Mouse (Mus musculus) ZHBTc4 (cell line): Measurements from ENCODE around the gene 4933430I17Rik.
"Not testable (repeated sequence)": the region's sequence is repeated elsewhere in the genome, so short reads cannot be mapped to it uniquely, and the experiment has no call there.

ENCODE experiments used
- DNase-seq: peaks from one replicate; pipeline ENCODE4 v3.0.0-alpha.2; 2011; ENCODE audit warnings: low read depth, low spot score

Gene 4933430I17Rik

DNA sequence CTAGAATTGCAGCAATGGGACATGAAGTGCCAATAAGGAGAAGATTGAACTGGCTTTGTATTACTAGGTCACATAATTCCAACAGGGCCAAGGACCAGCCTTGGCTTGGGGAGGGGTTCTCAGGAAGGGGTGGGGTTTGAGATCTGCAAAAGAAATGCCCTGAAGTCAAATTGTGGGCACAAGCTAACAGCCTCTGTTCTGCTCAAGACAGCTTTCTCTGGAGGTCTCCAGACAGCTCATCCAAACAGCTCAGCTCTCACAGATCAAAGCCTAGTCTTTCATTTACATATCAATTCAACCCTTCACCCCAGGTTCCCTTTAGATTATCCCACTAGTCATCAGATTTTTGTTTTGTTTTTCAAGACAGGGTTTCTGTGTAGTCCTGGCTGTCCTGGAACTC is 19.6 kb downstream of the 4933430I17Rik start:
- DNase-seq: peak; percentile 62

DNA sequence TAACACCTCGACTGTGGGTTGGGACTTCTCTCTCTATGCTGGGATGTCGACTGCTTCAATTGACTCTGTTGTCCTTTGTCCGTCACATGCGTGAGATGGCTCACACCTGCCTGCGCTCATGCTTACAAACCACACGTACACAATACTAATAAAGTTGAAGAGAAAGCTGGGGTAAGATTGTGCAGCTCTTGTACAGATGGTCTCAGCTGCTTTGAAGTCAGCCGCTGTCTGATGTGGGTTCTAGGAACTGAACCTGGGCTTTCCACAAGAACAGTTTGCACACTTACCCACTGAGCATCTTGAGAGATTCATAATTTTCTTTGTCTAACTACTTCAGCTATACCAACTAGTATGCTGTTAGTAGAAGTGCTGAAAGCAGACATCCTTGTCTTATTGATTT is 26.8 kb downstream of the 4933430I17Rik start:
- DNase-seq: no peak

DNA sequence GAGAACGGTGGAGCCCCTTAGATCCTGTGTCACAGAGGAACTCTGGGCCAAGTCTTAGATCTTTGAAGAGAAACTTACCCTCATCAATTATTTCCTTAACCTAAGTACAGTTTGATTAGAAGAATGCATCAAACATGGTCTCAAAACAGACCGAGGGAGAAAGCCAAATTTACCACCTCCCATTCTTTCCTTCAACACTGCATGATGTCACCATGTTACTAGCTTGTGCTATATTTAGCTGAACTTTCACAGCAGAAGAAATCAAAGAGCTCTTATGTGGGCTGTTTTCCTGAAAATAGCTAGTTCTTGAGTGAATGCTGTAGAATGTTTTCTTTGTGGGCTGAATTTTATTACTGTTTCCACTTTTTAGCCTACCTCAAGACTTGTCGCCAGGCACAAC is 32.3 kb downstream of the 4933430I17Rik start:
- no peak for DNase-seq

DNA sequence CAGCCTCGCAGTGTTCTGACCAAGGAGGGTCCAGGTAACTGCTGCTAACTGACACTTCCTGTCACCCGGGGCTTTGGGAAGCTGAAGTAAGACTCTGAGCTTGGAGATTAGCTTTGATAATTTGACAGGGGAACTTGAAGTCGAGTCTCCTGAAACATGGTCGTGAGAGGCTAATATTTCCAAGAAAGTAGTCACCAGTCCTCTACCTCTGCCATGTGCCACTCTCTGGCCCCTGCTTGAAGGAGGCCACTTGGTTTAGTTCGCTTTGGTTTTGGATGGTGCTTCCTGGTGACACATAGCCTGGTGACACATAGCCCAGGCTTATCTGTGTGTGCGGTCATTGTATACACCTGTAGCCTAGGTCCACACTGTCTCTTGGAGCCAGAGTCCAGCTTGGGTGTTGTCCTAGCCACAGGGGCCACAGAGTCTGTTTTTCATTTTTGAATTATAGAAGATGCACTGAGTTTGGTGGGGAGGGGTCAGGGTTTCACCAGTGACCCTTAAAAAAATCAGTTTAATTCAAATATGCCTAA is 34.7 kb downstream of the 4933430I17Rik start, which contains the start of gene Rgs3:
Gene Rgs3, plus strand, starts transcription at position 51 of the 533 bp plus-strand sequence.
- DNase-seq: no peak

DNA sequence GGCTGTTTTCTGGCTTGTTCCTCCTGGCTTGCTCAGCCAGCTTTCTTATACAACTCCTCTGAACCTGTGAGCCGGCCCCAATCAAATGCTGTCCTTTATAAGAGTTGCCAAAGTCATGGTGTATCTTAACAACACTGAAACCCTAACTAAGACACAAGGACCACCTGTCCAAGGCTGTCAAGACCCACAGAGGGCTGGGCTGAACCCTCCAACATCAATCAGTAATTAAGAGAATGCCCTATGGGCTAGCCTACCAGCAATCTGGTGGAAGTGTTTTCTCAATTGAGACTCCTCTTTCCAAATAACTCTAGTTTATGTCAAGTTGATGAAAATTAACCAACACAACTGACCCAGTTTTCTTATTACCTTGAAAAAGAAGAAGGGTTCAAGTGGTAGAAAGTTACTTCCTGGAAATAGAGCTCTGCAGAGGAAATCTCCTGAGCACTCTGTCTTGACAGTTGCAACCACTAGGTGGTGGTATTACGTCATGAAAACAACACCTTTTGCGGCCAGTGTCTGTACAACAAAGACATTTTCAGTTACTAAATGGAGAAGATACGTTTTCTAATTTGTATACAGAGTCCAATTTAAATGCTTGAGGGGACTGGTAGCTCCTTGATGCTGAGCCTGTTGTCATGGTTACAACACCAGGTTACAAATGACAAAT is 35.9 kb downstream of the 4933430I17Rik start:
- DNase-seq: peak; percentile 81

GRCm38 (mm10) chr4:62561630-62562001 is 36.4 kb downstream of the 4933430I17Rik start:
- no peak for DNase-seq

- no peak for DNase-seq
Measured at GRCm38 (mm10) chr4:62562006-62562405, 36.8 kb downstream of the 4933430I17Rik start.

- no peak for DNase-seq
Measured at GRCm38 (mm10) chr4:62566530-62566929, 41.4 kb downstream of the 4933430I17Rik start.

- DNase-seq: no peak
Measured at GRCm38 (mm10) chr4:62567696-62568095, 42.5 kb downstream of the 4933430I17Rik start.

- no peak for DNase-seq
Measured at GRCm38 (mm10) chr4:62568359-62568758, 43.2 kb downstream of the 4933430I17Rik start.

DNA sequence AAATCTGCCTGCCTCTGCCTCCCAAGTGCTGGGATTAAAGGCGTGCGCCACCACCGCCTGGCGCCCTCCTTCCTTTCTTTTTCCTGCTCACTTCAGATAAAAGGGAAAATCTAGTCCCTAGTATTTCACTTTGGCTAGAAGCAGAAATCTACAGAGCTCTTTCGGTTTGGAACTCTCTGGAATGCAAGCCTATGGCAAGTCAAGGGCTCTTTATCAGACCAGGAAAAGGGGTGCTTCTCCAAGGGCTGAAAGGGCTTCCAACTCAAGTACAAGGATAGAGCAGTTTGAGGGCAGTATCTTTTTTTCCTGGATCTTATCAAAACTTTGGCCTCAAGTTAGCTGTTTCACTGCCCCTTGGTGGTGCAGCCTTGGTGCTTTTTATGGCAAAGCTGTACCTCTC is 44.4 kb downstream of the 4933430I17Rik start:
- DNase-seq: no peak

GRCm38 (mm10) chr4:62570029-62570428 is 44.9 kb downstream of the 4933430I17Rik start:
- DNase-seq: no peak

DNA sequence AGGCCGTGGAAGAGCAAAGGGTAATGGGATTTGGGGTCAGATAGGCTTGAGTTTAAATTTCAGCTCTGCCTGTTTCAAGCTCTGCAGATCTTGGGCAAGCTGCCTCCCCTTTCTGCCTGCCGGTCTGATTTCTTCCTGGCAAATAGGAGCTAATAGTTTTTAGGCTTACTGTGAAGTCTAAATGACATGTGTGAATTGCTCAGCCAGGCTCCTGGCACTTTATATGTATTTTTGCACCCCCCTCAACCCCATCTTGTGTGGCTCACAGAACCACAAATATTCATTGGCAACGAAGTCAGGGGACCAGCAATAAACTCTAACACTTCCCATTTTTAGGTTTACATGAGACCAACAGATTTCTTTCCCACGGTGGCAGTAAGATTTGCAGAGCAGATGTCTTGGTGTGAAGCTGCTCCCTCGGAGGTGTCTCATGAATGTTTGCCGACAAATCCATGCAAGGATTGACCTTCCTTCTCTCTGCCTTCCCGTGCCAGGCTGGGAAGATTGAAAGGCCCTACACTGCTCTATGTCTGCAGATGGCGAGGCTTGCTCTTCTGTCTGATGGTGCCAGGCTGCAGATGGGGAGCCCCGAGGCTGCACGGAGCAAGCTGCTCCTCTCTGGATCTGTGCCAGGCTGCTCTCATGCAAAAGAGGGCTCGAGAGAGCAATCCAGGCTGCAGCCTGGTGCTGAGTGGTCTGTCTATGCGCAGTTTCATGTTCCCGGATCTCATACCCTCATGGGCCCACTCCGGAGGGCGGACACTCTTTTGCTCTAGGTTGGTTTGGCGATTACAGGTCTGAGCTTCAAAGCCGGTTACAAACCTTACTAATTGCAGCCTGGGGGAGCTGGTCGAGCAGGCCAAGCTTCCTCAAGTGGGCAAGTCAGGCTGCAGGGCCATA is 57.4 kb downstream of the 4933430I17Rik start:
- DNase-seq: peak; percentile 35

- DNase-seq: peak; percentile 90
Measured at GRCm38 (mm10) chr4:62583265-62584092, 58.3 kb downstream of the 4933430I17Rik start.

DNA sequence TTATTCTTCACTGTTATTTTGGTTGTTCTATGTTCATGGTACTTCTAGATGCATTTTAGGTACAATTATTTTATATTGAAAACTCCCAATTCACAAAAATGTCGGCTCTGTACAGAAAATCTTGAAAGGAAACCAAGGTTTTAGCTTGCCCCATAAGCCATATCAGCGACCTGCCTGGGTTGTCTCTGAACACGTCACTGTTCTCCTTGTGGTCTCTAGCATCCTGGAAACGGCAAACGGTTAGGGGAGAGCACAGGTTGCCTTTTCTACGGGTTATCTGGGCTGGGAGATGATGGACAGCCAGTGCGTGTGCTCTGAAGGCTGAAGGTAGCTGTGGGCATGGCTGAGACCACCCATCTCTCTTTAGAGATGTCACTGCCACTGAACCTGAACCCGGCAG is 61.9 kb downstream of the 4933430I17Rik start:
- no peak for DNase-seq

DNA sequence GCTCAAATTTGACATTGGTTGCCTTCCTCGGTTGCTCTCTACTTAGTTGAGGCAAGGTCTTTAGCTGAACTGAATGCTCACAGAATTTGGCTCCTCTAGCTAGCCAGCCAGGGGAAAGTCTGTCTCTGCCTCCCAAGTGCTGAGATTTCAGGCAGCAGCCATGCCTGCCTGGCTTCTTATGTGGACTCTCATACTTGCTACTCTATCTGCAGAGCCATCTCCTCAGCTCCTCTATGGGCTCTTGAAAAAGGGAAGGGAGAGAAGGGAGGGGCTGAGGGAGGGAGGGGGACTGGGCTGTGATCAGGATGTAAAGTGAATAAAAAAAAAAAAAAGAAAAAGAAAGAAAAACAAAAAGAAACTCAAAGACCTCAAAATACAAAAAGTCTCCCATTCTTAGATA is 65.7 kb downstream of the 4933430I17Rik start:
- no peak for DNase-seq

- DNase-seq: peak; percentile 49
Measured at GRCm38 (mm10) chr4:62591326-62591725, 66.2 kb downstream of the 4933430I17Rik start.

GRCm38 (mm10) chr4:62593546-62594240 is 68.5 kb downstream of the 4933430I17Rik start:
- DNase-seq: not testable (repeated sequence)

- no peak for DNase-seq
Measured at GRCm38 (mm10) chr4:62594442-62594841, 69.3 kb downstream of the 4933430I17Rik start.

GRCm38 (mm10) chr4:62596051-62596450 is 70.9 kb downstream of the 4933430I17Rik start:
- DNase-seq: no peak
